Mouse (Mus musculus): Measurements from ENCODE around the gene Tmod4.

Gene Tmod4

DNA sequence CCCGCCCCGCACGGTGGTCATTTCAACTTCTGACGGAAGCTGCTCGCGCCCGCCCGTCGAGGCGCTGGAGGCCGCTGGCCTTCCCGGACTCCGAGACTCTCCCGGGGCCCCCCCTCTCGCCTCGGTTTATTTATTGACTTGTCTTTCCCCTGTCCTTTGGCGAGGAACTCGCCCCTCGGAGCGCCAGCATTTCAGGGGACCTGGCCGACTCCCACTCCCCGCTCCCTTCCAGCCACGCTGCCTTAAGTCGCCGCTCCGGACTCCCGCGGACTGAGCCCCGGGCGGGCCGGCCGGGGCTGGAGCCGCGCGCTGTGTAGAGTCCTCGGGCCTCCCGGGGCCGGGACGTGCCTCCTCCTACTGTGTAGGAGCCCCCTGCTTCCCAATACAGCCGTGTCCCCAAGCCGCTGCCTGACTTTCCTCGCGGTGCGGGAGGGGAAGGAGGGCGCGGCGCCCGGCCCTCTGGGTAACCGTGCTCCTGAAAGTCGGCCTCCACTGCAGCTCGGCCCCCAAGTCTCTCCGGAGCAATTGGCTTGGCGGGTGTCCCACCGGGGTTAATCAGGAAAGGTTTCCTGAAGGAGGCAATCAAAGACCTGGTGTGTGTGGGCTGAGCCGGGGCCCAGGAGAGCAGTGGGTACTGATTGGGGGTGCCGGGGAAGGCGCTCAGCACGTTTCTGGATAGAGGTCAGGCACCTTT is 49.1 kb downstream of the Tmod4 start:
- DNase-seq (ENCODE audit: low spot score): no peak

DNA sequence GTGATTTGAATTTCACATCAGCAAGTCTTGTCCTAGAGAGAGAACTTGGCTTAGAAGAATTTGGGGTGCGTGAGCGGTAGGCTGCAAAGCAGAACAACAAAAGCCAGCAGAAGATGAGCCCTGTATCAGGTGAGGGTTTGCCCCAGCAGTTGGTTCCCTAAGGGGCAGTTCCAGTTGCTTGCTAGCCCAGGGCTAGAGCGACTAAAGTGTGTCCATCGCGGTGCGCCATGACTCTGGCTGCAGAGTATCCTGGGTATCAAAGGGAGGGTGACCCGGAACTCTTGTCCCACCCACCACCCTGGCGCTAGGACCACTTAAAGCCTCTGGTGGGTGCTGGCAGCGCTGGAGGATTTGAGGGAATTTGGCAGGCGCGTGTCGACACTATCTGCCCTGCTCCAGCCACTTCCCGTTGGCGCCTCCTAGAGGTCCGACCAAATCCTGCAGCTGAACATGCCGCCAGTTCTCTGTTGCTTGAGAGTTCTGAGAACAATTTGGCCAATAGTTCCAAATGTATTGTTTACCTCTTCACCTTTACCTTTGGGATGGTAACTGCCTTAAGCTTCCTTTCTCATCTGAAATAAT is 49.8 kb downstream of the Tmod4 start:
- DNase-seq (ENCODE audit: low spot score): peak; percentile 58

DNA sequence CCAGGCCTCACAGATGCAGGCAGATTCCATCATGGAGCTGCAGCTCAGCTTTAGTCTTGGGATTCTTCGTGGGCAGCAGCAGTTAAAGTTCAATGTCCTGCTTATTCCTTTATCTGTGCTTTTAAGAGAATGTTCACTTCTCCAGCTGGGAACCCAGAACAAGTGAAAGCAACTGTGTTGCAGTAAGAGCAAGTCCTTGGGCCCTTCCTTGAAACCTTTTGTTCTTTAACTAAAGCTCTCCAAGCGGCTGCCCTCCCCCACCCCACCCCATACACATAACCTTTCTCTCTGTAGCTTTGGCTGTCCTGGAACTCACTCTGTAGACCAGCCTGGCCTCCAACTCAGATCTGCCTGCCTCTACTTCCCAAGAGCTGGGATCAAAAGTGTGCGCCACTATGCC is 52.2 kb downstream of the Tmod4 start:
- no peak for DNase-seq (ENCODE audit: low spot score)

DNA sequence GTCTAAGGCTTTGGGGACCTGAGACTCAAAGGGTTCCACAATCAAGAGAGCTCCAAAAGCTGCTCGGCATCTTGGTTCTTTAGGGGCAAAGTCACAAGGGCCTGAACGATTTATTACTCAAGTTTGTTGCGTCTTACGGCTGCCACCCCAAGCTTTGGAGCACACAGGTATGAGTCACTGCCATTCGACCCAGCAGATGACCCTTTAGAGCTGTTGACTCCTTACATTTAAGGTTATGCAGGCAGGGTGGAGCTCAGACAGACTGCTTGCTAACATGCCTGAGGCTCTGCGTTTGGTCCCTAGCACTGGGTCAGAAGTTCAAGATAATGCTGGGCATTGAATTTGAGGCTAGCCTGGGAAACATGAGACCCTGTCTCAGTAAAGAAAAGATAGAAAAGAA is 53.3 kb downstream of the Tmod4 start:
- DNase-seq (ENCODE audit: low spot score): no peak

All from ovary, adult 18-20 months (tissue).